Mouse (Mus musculus): ENCODE data around the gene Fam25c.
"Not testable (repeated sequence)": the region's sequence is repeated elsewhere in the genome, so short reads cannot be mapped to it uniquely, and the experiment has no call there.

The Fam25c gene

DNA sequence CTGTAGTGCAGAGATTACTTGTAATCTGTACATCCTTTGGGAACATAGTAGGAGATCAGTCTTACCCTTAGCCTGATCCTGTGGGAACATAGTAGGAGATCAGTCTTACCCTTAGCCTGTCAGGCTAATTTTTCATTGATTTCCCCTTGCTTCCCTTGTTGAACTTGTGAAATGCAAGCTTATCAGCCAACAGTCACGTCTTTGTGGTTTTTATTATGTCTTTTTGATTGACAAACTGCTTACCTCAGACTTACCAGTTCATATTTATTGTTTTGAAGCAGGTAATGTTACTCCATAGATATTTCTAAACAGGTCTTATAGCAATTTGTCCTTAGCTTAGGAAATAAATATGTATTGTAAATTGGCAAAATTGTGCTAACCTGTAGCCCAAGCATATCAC lies 27.6 kb downstream of the Fam25c start:
- no peak for ATAC-seq (ENCODE audit: low TSS enrichment)

DNA sequence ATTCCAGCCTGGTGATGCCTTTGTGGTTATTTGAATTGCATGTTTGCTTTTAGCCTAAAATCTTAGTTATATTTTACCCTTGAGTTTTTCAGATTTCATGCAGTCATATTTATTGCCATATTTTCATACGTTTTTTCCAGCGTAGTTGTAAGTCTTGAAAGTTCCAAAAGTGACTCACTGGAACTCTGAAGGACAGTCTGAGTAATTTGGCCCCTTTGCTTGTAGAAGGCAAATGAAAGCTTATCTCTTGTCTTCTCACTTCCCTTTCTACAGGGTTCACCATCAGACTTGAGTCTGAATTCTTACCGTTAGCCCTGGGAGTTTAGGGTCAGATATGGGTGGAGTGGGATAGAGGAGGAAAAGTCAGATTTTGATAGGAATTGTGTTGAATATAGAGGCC lies 28.6 kb downstream of the Fam25c start:
- no peak for ATAC-seq (ENCODE audit: low TSS enrichment)

DNA sequence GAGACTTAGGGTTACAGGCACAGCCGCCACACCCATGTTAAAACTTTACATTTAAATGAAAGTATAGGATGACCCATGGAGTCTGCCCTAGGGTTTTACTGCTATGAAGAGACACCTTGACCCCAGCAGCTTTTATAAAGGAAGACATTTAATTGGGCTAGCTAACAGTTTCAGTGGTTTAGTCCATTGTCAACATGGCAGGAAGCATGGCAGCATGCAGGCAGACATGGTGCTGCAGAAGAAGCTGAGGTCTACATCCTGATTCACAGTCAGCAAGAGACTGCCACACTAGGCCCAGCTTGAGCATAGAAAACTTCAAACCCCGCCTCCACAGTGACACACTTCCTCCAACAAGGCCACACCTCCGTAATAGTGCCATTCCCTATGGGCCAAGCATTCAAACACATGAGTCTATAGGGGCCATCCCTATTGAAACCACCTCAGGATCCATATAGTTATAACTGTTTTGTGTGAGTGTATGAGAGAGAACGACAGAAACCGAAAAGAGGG lies 31.6 kb downstream of the Fam25c start:
- no peak for ATAC-seq (ENCODE audit: low TSS enrichment)

DNA sequence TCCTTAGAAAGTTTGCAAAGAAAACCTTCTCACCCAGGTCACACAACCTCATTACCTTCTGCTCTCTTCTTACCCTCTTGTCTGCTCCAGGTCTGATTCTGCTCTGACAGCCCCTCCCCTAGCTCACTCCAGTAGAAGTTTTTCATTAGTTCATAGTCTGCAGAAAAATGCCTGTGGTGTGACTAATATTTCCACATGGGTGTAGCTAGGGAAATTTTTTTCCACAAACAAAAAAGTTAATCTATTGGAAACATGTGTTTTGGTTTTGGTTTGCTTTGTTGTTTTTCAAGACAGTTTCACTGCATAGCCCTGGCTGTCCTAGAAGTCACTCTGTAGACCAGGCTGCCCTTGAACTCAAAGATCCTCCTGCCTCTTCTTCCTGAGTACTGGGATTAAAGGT lies 37.1 kb downstream of the Fam25c start:
- ATAC-seq (ENCODE audit: low TSS enrichment), result no peak

DNA sequence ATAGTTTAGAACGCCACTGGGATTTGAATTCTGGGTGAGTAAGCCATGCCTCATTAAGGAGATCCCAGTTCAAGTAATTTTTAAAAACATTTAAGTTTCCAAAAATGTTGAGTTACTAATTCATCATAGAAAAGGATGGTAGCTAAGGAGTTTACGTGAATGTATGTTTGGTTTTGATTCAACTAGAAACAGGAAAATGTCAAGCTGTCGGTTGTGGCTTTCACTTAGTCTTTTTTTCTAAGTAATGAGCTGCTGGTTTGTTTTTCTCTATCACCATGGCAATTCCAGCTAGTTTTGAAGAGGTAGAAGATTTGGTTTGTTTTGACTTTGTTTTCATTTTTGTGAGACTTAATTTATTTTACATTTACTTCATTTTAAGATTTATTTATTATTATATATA lies 37.8 kb downstream of the Fam25c start:
- ATAC-seq (ENCODE audit: low TSS enrichment), result no peak

DNA sequence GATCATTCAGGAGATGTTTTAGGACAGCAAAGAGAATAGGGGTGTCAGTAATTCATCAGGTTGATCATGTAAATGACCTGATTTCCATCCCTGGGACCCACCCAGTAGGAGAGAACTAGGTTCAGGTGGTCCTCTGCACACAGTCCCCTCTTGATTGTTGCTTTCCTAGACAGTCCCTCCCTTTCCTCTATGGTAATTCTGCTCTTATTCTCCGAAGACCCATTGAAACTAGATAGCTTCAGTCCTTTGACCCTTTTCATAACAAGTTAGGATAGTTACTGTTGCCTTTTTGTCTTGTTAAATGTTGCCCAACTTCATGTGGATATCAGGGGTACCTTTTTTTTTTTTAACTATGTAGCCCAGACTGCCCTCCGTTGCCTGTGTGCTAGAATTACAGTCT lies 38.9 kb downstream of the Fam25c start:
- ATAC-seq (ENCODE audit: low TSS enrichment), result no peak

DNA sequence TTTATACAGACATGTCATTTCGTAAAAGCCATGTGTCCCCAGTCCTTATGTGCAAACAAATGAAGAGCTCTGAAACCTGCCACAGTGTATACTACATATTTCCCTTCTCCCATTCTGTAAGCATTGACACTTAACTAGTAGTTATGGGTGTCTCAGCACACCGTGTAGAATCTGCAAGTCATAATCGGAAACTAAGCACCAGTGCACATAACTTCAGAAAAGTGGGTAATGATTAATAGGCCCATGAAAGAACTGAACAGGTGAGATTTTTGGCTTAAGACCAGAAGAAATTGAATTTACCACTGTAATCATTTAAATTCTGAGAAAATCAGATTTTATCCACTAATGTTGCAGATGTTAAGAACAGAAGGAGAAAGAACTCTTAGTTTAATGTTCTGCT lies 40.4 kb downstream of the Fam25c start:
- no peak for ATAC-seq (ENCODE audit: low TSS enrichment)

DNA sequence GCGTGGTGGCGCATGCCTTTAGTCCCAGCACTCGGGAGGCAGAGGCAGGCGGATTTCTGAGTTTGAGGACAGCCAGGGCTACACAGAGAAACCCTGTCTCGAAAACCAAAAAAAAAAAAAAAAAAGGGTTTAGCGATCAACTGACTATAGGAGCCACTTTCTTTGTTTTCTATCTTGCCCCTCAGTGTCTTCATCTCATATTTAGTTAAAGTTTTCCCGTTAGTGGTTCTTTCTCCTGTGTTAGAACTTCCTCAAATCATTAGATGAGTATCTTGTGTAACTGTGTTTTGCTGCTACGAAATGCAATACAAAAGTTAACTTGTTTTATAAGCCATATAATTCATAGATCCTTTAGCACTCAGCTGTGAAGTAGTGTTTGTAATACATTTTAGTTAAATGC lies 40.9 kb downstream of the Fam25c start:
- ATAC-seq (ENCODE audit: low TSS enrichment), result not testable (repeated sequence)

DNA sequence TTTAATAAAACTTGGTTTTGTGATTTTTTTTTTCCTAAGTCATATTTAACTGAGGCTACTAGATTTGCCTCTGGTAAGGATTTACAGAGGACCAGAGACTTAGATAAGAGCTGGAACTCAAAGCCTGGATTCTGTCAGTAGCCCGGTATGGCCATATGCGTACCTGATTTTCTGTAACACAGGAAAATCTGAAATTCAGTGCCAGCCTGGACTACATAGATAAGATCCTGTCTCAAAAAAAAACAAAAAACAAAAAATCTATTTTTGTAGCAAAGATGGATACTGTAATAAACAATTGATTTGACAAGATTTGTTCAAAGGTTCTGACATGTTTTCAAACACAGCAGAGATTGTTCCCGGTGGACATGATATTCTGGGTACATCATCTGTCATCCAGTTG lies 41.6 kb downstream of the Fam25c start:
- no peak for ATAC-seq (ENCODE audit: low TSS enrichment)

DNA sequence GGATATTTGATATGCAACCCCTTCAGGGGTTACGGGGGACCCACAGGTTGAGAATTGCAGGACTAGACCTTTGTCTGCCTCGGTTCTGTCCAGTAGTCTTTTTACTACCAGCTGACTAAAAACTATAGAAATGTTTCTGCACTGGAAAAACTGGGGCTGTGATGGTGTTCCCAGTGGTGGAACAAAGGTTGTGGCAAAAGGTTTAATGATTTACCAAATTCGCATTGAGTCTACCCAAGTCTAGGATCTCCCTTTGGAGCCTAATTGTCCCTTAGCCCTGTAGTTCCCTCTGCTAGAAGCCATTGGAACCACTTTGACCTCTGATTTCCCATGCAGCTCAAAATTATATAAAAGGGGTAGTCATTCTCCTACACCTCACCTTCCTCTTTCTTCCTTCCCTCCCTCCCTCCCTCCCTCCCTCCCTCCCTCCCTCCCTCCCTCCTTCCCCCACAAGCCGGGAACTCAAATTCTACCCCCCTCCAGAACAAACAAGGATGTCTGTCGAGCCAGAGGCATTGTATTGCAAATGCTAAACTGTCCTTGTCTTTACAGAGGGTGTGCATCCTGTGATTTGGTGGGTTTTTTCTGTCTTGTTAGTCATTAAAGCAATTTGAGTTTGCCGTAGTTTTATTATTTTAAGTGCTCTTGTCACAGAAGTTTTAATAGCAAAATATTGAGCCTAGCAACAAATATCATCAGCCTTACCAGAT lies 42.7 kb downstream of the Fam25c start:
- no peak for ATAC-seq (ENCODE audit: low TSS enrichment)

DNA sequence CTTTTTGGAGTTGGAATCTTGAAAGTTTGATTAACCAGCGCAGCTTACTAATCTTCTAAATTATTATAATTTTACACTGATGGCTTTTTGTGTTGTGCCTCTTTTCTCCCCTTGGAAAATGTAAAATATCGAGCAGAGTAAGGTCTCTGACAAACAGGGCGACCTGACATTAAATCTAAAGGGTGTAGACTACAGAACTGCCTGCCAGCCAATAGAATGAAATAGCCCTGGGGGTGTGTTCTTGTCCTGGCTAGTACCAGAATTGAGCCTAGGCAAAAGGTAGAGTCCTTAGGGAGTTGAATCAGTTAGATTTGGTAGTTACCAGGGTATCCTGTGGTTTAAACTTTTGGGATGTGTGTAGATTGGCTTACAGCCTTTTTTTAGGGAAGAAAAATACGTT lies 43.5 kb downstream of the Fam25c start:
- no peak for ATAC-seq (ENCODE audit: low TSS enrichment)

DNA sequence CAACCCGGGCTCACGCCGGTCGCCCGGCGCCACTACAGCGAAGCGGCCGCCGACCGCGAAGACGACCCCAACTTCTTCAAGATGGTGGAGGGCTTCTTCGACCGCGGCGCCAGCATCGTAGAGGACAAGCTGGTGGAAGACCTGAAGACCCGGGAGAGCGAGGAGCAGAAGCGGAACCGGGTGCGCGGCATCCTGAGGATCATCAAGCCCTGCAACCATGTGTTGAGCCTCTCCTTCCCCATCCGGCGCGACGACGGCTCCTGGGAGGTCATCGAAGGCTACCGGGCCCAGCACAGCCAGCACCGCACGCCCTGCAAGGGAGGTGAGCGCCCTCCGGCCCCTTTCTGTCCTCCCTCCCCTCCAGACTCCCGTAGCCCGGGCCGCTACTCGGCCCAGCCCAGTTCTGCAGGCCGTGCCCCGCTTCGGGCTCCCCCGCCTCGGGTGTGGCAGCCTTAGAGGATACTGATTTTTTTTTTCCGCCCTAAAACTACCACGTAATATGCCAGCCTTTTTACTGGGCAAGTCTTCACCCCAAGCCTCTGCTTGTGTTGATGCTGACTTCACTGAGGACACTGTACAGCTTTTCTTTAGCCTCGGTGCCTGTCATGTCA lies 44.1 kb downstream of the Fam25c start:
- peak; percentile 22 for ATAC-seq (ENCODE audit: low TSS enrichment)

DNA sequence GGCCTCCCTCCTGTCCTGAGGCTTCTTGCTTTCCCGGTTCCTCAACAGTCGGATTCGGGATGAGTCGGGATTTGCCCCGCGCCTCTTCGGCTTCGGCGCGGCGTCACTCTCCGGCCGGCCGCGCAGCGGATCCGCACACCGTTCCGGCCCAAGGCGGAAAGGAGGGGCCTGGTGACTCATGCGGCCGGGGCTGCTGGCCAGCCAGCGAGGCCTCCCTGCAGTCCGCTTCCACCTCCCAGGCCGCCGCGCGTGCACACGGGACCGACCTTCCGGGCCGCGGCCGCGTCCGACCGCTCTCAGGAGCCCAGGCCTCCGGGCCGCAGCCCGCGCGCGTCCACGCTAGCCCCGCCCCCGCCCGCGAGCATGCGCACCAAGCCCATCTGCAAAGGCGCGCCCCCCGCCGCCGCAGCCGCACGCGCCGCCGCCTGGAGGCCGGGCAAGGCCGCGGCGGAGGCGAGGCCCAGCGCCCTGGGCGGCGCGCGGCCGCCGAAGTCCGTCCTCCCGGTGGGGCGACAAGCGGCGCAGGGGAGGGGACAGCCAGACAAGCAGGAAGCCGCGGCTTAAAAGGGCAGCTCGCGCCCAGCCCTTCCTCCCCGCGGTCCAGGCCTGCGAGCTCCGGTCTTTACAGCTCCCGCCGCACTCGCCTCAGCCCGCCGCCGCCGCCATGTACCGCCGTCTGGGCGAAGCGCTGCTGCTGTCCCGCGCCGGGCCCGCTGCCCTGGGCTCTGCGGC lies 44.8 kb downstream of the Fam25c start, which contains the start of the genes Shld2 and Glud1:
Shld2 (minus strand) TSS at position 260 of the 732 bp plus-strand sequence.
Glud1 (plus strand) TSS at position 494 of the 732 bp plus-strand sequence.
- peak; percentile 91 for ATAC-seq (ENCODE audit: low TSS enrichment)

DNA sequence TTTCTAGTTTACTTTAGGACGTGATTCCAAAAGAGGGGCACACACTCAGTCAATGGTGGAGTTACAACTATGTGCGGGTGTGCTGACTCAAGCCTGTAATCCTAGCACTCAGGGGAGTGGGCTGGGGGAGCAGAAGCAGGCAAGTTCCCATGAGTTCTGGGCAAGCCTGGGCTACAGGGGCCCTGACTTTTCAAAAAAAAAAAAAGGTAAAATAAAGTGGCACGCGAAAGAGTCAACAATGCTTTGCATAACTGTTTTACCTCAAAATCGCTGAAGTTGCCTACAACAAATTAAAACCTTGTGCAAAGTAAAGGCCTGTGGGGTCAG lies 45.4 kb downstream of the Fam25c start:
- no peak for ATAC-seq (ENCODE audit: low TSS enrichment)

DNA sequence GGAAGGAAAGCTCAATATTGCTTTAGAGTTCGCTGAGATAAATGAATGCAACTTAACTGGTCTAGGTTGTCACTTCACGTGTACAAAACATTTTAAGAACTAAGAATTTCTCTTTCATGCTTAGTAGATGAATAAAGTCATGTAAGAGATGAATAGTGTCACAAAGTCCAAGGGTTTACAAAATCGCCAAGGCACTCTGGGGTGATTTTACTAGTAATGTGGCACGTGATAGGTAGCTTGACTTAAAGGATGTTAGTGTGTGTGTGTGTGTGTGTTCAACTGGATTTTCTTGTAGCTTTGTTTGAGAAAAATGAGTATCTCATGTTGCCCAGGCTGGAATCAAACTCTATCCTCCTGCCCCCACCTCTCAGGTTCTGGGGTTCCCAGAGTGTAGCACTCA lies 46.0 kb downstream of the Fam25c start:
- ATAC-seq (ENCODE audit: low TSS enrichment), result no peak

DNA sequence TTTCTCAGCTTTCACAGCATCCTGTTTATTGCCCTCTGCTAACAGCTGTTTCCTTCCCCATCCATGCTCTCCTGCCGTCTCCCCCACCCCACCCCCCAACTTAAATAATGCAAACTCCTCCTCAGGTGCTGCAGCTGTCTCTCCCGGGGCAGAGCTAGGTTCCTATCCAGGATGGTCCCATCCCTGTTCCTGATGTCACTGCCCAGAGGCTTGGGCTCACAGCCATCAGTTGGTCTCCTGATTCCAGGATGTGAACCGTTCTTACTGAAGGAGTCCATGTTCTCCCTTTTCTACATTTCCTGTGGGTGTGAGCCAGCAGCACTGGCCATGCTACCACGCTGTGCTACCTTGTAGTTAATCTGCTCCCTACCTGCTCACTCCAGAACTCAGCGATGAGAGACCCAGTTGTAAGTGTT lies 52.0 kb downstream of the Fam25c start:
- ATAC-seq (ENCODE audit: low TSS enrichment), result no peak

DNA sequence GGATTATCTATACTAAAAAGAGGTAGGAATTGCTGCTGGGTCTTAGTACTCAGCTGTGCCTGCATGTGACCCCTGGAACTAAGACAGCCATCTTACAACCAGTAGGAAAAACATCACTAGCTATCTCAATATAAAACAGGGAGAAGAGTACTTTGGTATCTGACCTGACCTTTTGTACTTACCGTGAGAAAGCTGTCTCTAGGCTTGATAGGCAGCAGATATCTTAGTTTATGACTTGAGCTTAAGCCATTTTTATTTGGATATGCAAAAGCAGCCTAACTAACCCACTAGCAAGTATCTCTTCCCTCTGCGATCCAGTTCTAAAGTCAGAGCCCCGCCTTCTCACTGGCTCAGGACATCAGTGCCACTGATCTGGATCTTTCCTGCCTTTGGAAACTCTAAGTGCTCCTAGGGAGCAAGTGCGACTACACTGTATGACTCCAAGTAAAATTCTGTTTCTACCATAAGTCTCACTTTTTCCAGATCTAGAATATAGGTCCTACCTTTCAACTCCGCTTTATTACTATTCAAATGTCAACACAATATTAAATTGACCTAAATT lies 52.5 kb downstream of the Fam25c start:
- no peak for ATAC-seq (ENCODE audit: low TSS enrichment)

Data from frontal cortex, adult (tissue).